Mouse (Mus musculus) midbrain, embryonic 11.5 days (tissue): ENCODE measurements around the gene Kcna4. TPM values are rescaled to one million over a fixed set of nuclear protein-coding genes. Genes with fewer than 3 reads are reported as not detected.

Experiments
- polyA plus RNA-seq: library from polyadenylated mRNA; unstranded; fragments of >200 nt; fragmentation: Nextera tagmentation; extraction: Ambion mirVana; gene quantifications from 2 replicates; pipeline ENCODE4 v1.2.1, GENCODE M21; 2014

Gene Kcna4
- polyA plus RNA-seq, 1 experiment from 2014 or later, result 1.1 TPM

Other genes with a start within 250 kb of the Kcna4 start
- not detected in 2 replicates for gene Fshb, start 231.0 kb upstream of the Kcna4 start, polyA plus RNA-seq